Mouse (Mus musculus): Measurements from ENCODE around the gene Ankrd34a. TPM values are rescaled to one million over a fixed set of nuclear protein-coding genes. Genes with fewer than 3 reads are reported as not detected.
A peak's percentile ranks its signal among the peaks of the same experiment; 100 is the strongest.

Ankrd34a gene
- polyA plus RNA-seq, 1 experiment, result 12.4 TPM

GRCm38 (mm10) chr3:96573611-96574511, 22.6 kb upstream of the Ankrd34a start:
- TF ChIP-seq POLR2A (IDR thresholded peaks at IDR 0.05; ENCODE audit: borderline replicate concordance, extremely low read depth, insufficient read depth, insufficient read length, poor library complexity, severe bottlenecking) (no peak), CTCF (IDR thresholded peaks at IDR 0.05; ENCODE audit: borderline replicate concordance, extremely low read depth, insufficient read depth, insufficient read length) (no peak)
- DNase-seq (ENCODE audit: low read depth), result no peak

- TF ChIP-seq CTCF (IDR thresholded peaks at IDR 0.05; ENCODE audit: borderline replicate concordance, extremely low read depth, insufficient read depth, insufficient read length) (no peak), POLR2A (IDR thresholded peaks at IDR 0.05; ENCODE audit: borderline replicate concordance, extremely low read depth, insufficient read depth, insufficient read length, poor library complexity, severe bottlenecking) (no peak)
- no peak for DNase-seq (ENCODE audit: low read depth)
Measured at GRCm38 (mm10) chr3:96575272-96575984, 21.0 kb upstream of the Ankrd34a start.

- no peak for DNase-seq (ENCODE audit: low read depth)
- no peak for TF ChIP-seq CTCF (IDR thresholded peaks at IDR 0.05; ENCODE audit: borderline replicate concordance, extremely low read depth, insufficient read depth, insufficient read length)
- TF ChIP-seq POLR2A (IDR thresholded peaks at IDR 0.05; ENCODE audit: borderline replicate concordance, extremely low read depth, insufficient read depth, insufficient read length, poor library complexity, severe bottlenecking), result no peak
Measured at GRCm38 (mm10) chr3:96576005-96576658, 20.3 kb upstream of the Ankrd34a start.

- TF ChIP-seq CTCF (IDR thresholded peaks at IDR 0.05; ENCODE audit: borderline replicate concordance, extremely low read depth, insufficient read depth, insufficient read length), result no peak
- no peak for TF ChIP-seq POLR2A (IDR thresholded peaks at IDR 0.05; ENCODE audit: borderline replicate concordance, extremely low read depth, insufficient read depth, insufficient read length, poor library complexity, severe bottlenecking)
Measured at GRCm38 (mm10) chr3:96576690-96577541, 19.5 kb upstream of the Ankrd34a start, which contains the start of gene Gm16253. Gm16253 (plus strand) TSS chr3:96576984.

GRCm38 (mm10) chr3:96577566-96577965, 18.9 kb upstream of the Ankrd34a start:
- no peak for TF ChIP-seq POLR2A (IDR thresholded peaks at IDR 0.05; ENCODE audit: borderline replicate concordance, extremely low read depth, insufficient read depth, insufficient read length, poor library complexity, severe bottlenecking)
- no peak for TF ChIP-seq CTCF (IDR thresholded peaks at IDR 0.05; ENCODE audit: borderline replicate concordance, extremely low read depth, insufficient read depth, insufficient read length)
- DNase-seq (ENCODE audit: low read depth), result no peak

More at GRCm38 (mm10) chr3:96576690-96577541, 19.5 kb upstream of the Ankrd34a start, which contains the start of gene Gm16253:
- DNase-seq (ENCODE audit: low read depth), result peak; percentile 92

GRCm38 (mm10) chr3:96578561-96579238, 17.7 kb upstream of the Ankrd34a start:
- no peak for TF ChIP-seq POLR2A (IDR thresholded peaks at IDR 0.05; ENCODE audit: borderline replicate concordance, extremely low read depth, insufficient read depth, insufficient read length, poor library complexity, severe bottlenecking)
- DNase-seq (ENCODE audit: low read depth), result no peak

- TF ChIP-seq CTCF (IDR thresholded peaks at IDR 0.05; ENCODE audit: borderline replicate concordance, extremely low read depth, insufficient read depth, insufficient read length) (no peak), POLR2A (IDR thresholded peaks at IDR 0.05; ENCODE audit: borderline replicate concordance, extremely low read depth, insufficient read depth, insufficient read length, poor library complexity, severe bottlenecking) (no peak)
- DNase-seq (ENCODE audit: low read depth), result no peak
Measured at GRCm38 (mm10) chr3:96579239-96579750, 17.1 kb upstream of the Ankrd34a start.

GRCm38 (mm10) chr3:96579885-96580454, 16.5 kb upstream of the Ankrd34a start:
- peak; percentile 97 for DNase-seq (ENCODE audit: low read depth)
- TF ChIP-seq CTCF (IDR thresholded peaks at IDR 0.05; ENCODE audit: borderline replicate concordance, extremely low read depth, insufficient read depth, insufficient read length) (peak; percentile 100), POLR2A (IDR thresholded peaks at IDR 0.05; ENCODE audit: borderline replicate concordance, extremely low read depth, insufficient read depth, insufficient read length, poor library complexity, severe bottlenecking) (no peak)

GRCm38 (mm10) chr3:96581141-96581540, 15.3 kb upstream of the Ankrd34a start:
- TF ChIP-seq CTCF (IDR thresholded peaks at IDR 0.05; ENCODE audit: borderline replicate concordance, extremely low read depth, insufficient read depth, insufficient read length), result no peak
- no peak for TF ChIP-seq POLR2A (IDR thresholded peaks at IDR 0.05; ENCODE audit: borderline replicate concordance, extremely low read depth, insufficient read depth, insufficient read length, poor library complexity, severe bottlenecking)
- no peak for DNase-seq (ENCODE audit: low read depth)

All from brain, embryonic 14.5 days (tissue).